Mouse (Mus musculus) limb, embryonic 14.5 days (tissue): Measurements from ENCODE around the gene Rhobtb1. TPM values are rescaled to one million over a fixed set of nuclear protein-coding genes. Genes with fewer than 3 reads are reported as not detected.

Experiments used
- ATAC-seq: fragments of 200-750 bp; cut with Nextera tagmentation; 2 replicates; pipeline ENCODE4 v1.8.0; 2017; ENCODE audit warnings: low read depth, moderate number of reproducible peaks, moderate TSS enrichment; ENCODE audit not compliant: low FRiP score
- DNase-seq: peaks from one replicate; pipeline ENCODE4 v3.0.0-alpha.2; 2015; ENCODE audit warnings: low spot score
- H3K27ac ChIP-seq: fragments of 300-500 bp; sonication (generic); replicated peaks from 2 replicates; pipeline ENCODE4 v1.5.1; 2014; ENCODE audit warnings: low read depth, mild to moderate bottlenecking, low read length, moderate library complexity, mixed read lengths
- H3K27me3 ChIP-seq: fragments of 300-500 bp; sonication (generic); 2 replicates; pipeline ENCODE4 v1.6.1; 2014; ENCODE audit warnings: low read length, mixed read lengths; ENCODE audit not compliant: control insufficient read depth, insufficient read depth
- H3K36me3 ChIP-seq: fragments of 300-500 bp; sonication (generic); 2 replicates; pipeline ENCODE4 v1.6.1; 2014; ENCODE audit warnings: mild to moderate bottlenecking, low read length, moderate library complexity, mixed read lengths; ENCODE audit not compliant: control insufficient read depth, insufficient read depth
- H3K4me1 ChIP-seq: fragments of 300-500 bp; sonication (generic); 2 replicates; pipeline ENCODE4 v1.6.1; 2014; ENCODE audit warnings: antibody characterized with exemption, low read length, mixed read lengths; ENCODE audit not compliant: control insufficient read depth, insufficient read depth
- H3K4me2 ChIP-seq: fragments of 300-500 bp; sonication (generic); replicated peaks from 2 replicates; pipeline ENCODE4 v1.6.1; 2014; ENCODE audit warnings: low read depth, mild to moderate bottlenecking, low read length, moderate library complexity; ENCODE audit not compliant: severe bottlenecking
- H3K4me3 ChIP-seq: fragments of 300-500 bp; sonication (generic); replicated peaks from 2 replicates; pipeline ENCODE4 v1.5.1; 2014; ENCODE audit warnings: low read length
- H3K9ac ChIP-seq: fragments of 300-500 bp; sonication (generic); 2 replicates; pipeline ENCODE4 v1.6.1; 2014; ENCODE audit warnings: mild to moderate bottlenecking, low read depth, low read length, moderate library complexity; ENCODE audit not compliant: severe bottlenecking
- H3K9me3 ChIP-seq: fragments of 300-500 bp; sonication (generic); 2 replicates; pipeline ENCODE4 v1.6.1; 2016; ENCODE audit warnings: low read length; ENCODE audit not compliant: control insufficient read depth
- POLR2A ChIP-seq: fragments of 200-500 bp; IDR thresholded peaks from 2 replicates; pipeline ENCODE4 v1.8.0; 2012; ENCODE audit warnings: inconsistent platforms, mild to moderate bottlenecking, moderate library complexity, borderline replicate concordance; ENCODE audit not compliant: insufficient read depth, insufficient read length; ENCODE audit errors: extremely low read depth
- WGBS: fragments of 180-500 bp; shearing (Covaris S2); extraction: QIAGEN DNeasy Blood & Tissue Kit; methylation state at CpG from one replicate; pipeline ENCODE4 v1.1.7; 2014; 5-methylcytosine and 5-hydroxymethylcytosine counted together
- polyA plus RNA-seq, 2 experiments: library from polyadenylated mRNA; depleted of rRNA in 1 of 2; stranded (reverse) in 1 of 2; unstranded in 1 of 2; fragments of >200 nt; fragmentation: Nextera tagmentation in 1 of 2; extraction: Ambion mirVana in 1 of 2; gene quantifications; 2 replicates each; pipeline versions ENCODE4 v1.2.1 to v1.2.3; 2012 to 2014

Rhobtb1 gene
- polyA plus RNA-seq, 2 experiments: 17.5 to 35.0 TPM

DNA sequence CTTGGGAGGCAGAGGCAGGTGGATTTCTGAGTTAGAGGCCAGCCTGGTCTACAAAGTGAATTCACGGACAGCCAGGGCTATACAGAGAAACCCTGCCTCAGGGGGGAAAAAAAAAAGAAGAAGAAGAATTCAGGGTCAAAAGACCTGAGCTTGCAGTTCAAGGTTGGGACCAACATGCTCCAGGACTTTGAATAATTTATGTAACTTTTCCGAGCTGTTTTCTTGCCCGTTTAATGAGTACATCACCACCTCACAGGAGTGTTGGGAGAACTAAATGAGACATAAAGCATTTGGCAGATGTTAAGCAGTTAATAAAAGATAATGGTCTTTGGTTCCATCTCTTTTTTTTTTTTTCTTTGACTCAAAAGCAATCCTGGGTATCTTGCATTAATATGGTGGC lies 10.3 kb downstream of the Rhobtb1 start:
- WGBS: 79% methylated on average over 3 of the region's 3 CpGs
- no peak for TF ChIP-seq POLR2A
- Histone ChIP-seq H3K27ac (no peak overlapping the region), H3K27me3 (no peaks in the 10 kb centered on the region), H3K4me3 (no peak overlapping the region), H3K9ac (no peak overlapping the region), H3K9me3 (no peaks in the 10 kb centered on the region), H3K36me3 (no peaks in the 10 kb centered on the region), H3K4me2 (no peak overlapping the region), H3K4me1 (peaks cover 13% of the 10 kb centered on the region)
- DNase-seq: no peak
- no peak for ATAC-seq

DNA sequence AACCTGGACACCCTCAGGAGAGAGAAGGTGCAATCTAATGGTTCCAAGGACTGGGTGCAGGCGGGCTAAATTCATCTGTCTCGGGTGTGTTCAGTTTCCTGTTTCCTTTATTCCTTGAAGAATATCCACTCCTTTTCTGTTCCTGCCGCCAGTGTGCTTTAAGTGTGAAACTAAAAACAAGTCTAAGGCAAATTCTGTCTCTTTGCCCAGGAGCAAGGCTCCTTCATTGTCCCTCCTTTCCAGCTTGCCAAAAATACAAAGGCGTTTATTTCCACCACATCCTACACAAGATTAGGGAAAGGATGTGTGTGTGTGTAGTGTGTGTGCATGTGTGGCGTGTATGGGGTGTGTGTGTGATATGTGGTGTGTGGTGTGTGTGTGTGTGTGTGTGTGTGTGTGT lies 11.3 kb downstream of the Rhobtb1 start:
- WGBS: 81% methylated on average over 5 of the region's 5 CpGs

DNA sequence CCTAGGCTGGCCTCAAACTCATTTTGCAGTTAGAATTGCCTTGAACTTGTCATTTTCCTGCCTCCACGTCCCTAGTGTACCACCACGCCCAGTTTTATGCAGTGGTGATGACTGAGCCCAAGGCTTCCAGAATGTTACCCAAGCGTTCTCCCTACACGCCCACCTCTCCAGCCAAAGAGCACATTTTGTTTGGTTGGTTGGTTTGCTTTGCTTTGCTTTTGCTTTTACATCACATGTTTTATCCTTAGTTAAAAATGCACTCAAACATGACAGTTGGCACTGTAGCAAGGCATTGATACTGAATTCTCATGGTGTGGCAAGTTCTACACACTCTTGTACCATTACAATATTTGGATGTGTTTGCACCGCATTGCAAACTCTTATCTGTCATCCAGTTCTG lies 12.0 kb downstream of the Rhobtb1 start:
- H3K4me2 ChIP-seq: no peak overlapping the region
- no peak for TF ChIP-seq POLR2A
- WGBS: 86% methylated on average over 5 of the region's 5 CpGs
- no peak overlapping the region for H3K9ac ChIP-seq
- DNase-seq (no peak), ATAC-seq (no peak)
- no peaks in the 10 kb centered on the region for H3K4me1 ChIP-seq
- H3K27me3 ChIP-seq: no peaks in the 10 kb centered on the region
- no peaks in the 10 kb centered on the region for H3K9me3 ChIP-seq
- no peak overlapping the region for H3K27ac ChIP-seq
- H3K36me3 ChIP-seq: no peaks in the 10 kb centered on the region
- H3K4me3 ChIP-seq: no peak overlapping the region

More for the DNA sequence above, 11.3 kb downstream of the Rhobtb1 start:
- Histone ChIP-seq H3K9me3 (no peaks in the 10 kb centered on the region), H3K27ac (no peak overlapping the region), H3K4me1 (peaks cover 4% of the 10 kb centered on the region), H3K4me3 (no peak overlapping the region), H3K4me2 (no peak overlapping the region), H3K36me3 (no peaks in the 10 kb centered on the region), H3K27me3 (no peaks in the 10 kb centered on the region), H3K9ac (no peak overlapping the region)
- DNase-seq (no peak), ATAC-seq (no peak)
- no peak for TF ChIP-seq POLR2A

DNA sequence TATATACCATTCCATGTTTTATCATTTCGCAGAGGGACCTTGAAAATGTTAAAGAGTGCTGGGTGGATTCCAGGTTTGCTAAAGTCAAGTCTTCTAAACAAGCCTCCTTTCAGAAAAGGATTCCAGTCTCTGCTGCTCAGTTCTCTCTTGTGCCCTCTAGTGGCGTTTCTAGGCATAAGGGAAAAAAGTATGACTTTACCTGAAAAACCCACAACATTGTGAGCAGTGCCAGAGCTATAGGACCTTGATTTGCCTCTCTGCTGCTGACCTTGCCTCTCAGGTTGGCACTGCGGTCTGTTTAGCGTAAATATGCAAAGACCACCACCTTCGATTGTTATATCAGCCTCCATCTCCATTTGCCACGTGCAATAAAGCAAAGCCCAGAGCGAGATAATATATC lies 13.9 kb downstream of the Rhobtb1 start:
- no peak for TF ChIP-seq POLR2A
- DNase-seq: peak; percentile 44
- H3K27me3 ChIP-seq: no peaks in the 10 kb centered on the region

DNA sequence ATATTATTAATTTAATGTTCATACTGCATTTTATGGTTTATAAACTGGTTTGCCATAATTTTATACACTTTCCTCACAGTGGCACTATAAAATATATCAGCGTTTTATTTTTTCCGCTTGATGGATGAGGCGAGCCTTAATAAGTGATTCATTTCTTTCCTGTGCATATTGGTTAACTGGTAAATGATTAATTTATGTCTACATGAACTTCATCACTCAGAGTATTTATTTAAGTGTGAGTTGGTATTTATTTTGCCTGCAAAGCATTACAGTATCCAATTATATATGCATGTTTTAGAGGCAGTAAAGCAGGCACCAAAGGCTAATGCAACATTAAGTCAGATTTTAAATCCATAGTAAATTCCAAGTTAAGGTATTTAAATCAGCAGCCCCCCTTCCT lies 14.6 kb downstream of the Rhobtb1 start:
- Histone ChIP-seq H3K9ac (no peak overlapping the region), H3K27ac (no peak overlapping the region), H3K4me1 (no peaks in the 10 kb centered on the region), H3K36me3 (no peaks in the 10 kb centered on the region), H3K4me3 (no peak overlapping the region), H3K27me3 (no peaks in the 10 kb centered on the region), H3K9me3 (no peaks in the 10 kb centered on the region), H3K4me2 (no peak overlapping the region)
- no peak for TF ChIP-seq POLR2A
- no peak for ATAC-seq
- no peak for DNase-seq
- WGBS: 68% methylated on average over 3 of the region's 3 CpGs

More for the DNA sequence above, 13.9 kb downstream of the Rhobtb1 start:
- Histone ChIP-seq H3K4me3 (no peak overlapping the region), H3K27ac (no peak overlapping the region), H3K9ac (no peak overlapping the region), H3K36me3 (no peaks in the 10 kb centered on the region), H3K9me3 (no peaks in the 10 kb centered on the region), H3K4me1 (no peaks in the 10 kb centered on the region), H3K4me2 (no peak overlapping the region)
- 53% methylated on average over 7 of the region's 7 CpGs for WGBS
- no peak for ATAC-seq

DNA sequence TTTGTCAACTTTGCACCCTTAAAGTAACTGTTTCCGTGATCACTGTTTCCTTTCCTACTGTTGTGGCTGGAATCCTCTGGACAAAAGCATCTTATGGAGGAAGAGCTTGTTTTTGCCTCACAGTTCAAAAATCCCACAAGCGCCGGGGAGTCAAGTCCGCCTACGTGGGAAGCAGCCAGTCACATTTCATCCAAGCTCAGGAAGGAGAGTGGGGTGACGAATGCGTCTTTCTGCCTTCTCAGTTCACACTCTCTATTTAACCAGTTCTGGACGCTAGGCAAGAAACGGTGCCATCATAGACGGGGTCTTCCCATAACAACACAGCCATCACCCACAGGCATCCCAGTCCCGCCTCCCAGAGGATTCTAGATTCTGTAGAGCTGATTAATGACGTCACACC lies 15.3 kb downstream of the Rhobtb1 start:
- H3K4me3 ChIP-seq: no peak overlapping the region
- H3K9me3 ChIP-seq: no peaks in the 10 kb centered on the region
- ATAC-seq (no peak), DNase-seq (no peak)
- H3K9ac ChIP-seq: no peak overlapping the region
- no peaks in the 10 kb centered on the region for H3K4me1 ChIP-seq
- no peaks in the 10 kb centered on the region for H3K27me3 ChIP-seq
- H3K4me2 ChIP-seq: no peak overlapping the region
- H3K27ac ChIP-seq: no peak overlapping the region
- no peaks in the 10 kb centered on the region for H3K36me3 ChIP-seq
- TF ChIP-seq POLR2A: no peak
- WGBS: 82% methylated on average over 12 of the region's 12 CpGs
